Mouse (Mus musculus): Measurements from ENCODE around the gene Mtor. TPM values are rescaled to one million over a fixed set of nuclear protein-coding genes. Genes with fewer than 3 reads are reported as not detected.
A peak's percentile ranks its signal among the peaks of the same experiment; 100 is the strongest.

Mtor gene
- 33.0 and 33.7 TPM in 2 replicates for polyA plus RNA-seq (2014; fragmentation: Nextera tagmentation; extraction: Ambion mirVana)

DNA sequence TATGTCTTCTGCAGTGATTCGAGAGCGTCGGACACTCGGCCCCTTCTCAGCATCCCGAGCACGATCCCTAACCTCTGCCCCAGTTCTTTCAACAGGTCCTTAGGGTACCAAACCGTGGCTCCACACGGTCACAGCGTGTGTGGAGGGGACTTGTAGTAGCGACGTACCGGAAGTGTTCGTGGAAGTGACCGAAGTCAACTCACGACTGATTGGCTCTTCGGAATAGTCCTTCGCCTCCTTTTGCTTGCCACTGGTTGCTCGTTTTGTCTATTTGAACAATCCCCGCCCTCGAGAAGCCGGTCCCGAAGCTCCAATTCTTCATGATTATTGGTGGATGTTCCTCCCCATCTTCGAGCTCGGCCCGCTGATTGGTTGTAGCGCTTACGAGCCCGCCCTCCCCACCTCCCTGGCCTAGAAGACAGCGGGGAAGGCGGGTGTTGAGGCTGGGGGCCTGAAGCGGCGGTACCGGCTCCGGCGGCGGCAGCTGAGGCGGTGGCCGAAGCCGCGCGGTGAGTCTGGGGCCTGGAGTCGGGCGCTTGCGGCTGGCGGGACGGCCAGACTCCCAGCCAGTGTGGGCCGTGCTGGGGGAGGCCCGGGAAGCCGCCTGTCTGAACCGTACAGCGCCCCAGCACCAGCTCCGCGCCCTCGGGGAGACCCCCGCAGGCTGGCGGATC is at the start of gene Mtor:
Gene Mtor (plus strand): TSS at position 433 of the 674 bp plus-strand sequence.
- H3K4me3 ChIP-seq (ENCODE audit: low read depth, low read length) = peak within 1 kb of the TSS; percentile 94
- peak; percentile 97 for ATAC-seq (ENCODE audit: low read depth)
- H3K9ac ChIP-seq (replicated peaks; ENCODE audit: low read depth, low read length) = peak within 1 kb of the TSS; percentile 87
- 0% methylated on average over 54 of the region's 56 CpGs for WGBS
- peak within 1 kb of the TSS; percentile 84 for H3K4me2 ChIP-seq (ENCODE audit: low read depth, low read length)
- peaks cover 12% of the 10 kb centered on the region; the same call in 1 of the 2 replicates for H3K36me3 ChIP-seq (ENCODE audit: control insufficient read depth, insufficient read depth, low read length)
- peaks cover 16% of the 10 kb centered on the region for H3K4me1 ChIP-seq (ENCODE audit: control insufficient read depth, insufficient read depth, low read length)
- no peaks in the 10 kb centered on the region for H3K9me3 ChIP-seq (ENCODE audit: control insufficient read depth, low read length)
- peak within 1 kb of the TSS; percentile 79 for H3K27ac ChIP-seq (ENCODE audit: low read depth, low read length)
- H3K27me3 ChIP-seq (ENCODE audit: control insufficient read depth, insufficient read depth, low read length) = no peaks in the 10 kb centered on the region

- Histone ChIP-seq H3K4me1 (ENCODE audit: control insufficient read depth, insufficient read depth, low read length) (peaks cover 23% of the 10 kb centered on the region), H3K36me3 (ENCODE audit: control insufficient read depth, insufficient read depth, low read length) (no peaks in the 10 kb centered on the region), H3K4me2 (ENCODE audit: low read depth, low read length) (no peak overlapping the region), H3K9me3 (ENCODE audit: control insufficient read depth, low read length) (no peaks in the 10 kb centered on the region), H3K9ac (replicated peaks; ENCODE audit: low read depth, low read length) (no peak overlapping the region), H3K4me3 (ENCODE audit: low read depth, low read length) (no peak overlapping the region), H3K27ac (ENCODE audit: low read depth, low read length) (peak overlapping the region; percentile 66; the same call in 1 of the 2 replicates), H3K27me3 (ENCODE audit: control insufficient read depth, insufficient read depth, low read length) (no peaks in the 10 kb centered on the region)
- ATAC-seq (ENCODE audit: low read depth) = peak; percentile 59; the same call in 1 of the 2 replicates
- WGBS = 16% methylated on average over 9 of the region's 9 CpGs
Observed at GRCm38 (mm10) chr4:148399437-148400094, 48.8 kb upstream of the Mtor start.

GRCm38 (mm10) chr4:148403402-148403801 is 45.0 kb upstream of the Mtor start:
- 3% methylated on average over 12 of the region's 12 CpGs for WGBS
- H3K4me1 ChIP-seq (ENCODE audit: control insufficient read depth, insufficient read depth, low read length) = peaks cover 21% of the 10 kb centered on the region
- ATAC-seq (ENCODE audit: low read depth) = 0 out of 2 replicates have a peak, but pooled peaks have one; percentile 5

DNA sequence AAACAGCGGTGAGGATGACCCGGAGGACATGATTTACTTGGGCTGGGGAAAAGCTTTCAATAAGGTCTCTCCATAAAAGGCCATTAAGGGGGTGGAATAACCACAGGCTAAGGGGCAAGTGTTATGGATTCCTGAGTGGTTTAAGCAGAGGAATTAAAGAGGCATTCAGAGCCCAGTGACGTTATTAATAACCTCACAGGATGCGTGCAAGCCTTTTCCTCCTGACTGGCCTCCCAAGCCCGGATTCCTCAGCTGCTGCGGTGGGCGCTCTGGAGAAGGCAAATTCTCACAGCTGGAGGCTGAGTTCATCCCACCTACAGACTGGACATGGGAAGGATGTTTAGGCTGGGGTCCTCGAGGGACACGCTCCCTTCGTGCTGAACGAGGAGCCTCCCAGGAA is 43.7 kb upstream of the Mtor start:
- Histone ChIP-seq H3K27ac (ENCODE audit: low read depth, low read length) (no peak overlapping the region), H3K27me3 (ENCODE audit: control insufficient read depth, insufficient read depth, low read length) (no peaks in the 10 kb centered on the region), H3K9ac (replicated peaks; ENCODE audit: low read depth, low read length) (no peak overlapping the region), H3K36me3 (ENCODE audit: control insufficient read depth, insufficient read depth, low read length) (no peaks in the 10 kb centered on the region), H3K4me2 (ENCODE audit: low read depth, low read length) (no peak overlapping the region), H3K9me3 (ENCODE audit: control insufficient read depth, low read length) (no peaks in the 10 kb centered on the region), H3K4me3 (ENCODE audit: low read depth, low read length) (no peak overlapping the region), H3K4me1 (ENCODE audit: control insufficient read depth, insufficient read depth, low read length) (peaks cover 12% of the 10 kb centered on the region)
- peak; percentile 21; the same call in 1 of the 2 replicates for ATAC-seq (ENCODE audit: low read depth)
- under 1% methylated on average over 10 of the region's 11 CpGs for WGBS

More at GRCm38 (mm10) chr4:148403402-148403801, 45.0 kb upstream of the Mtor start:
- Histone ChIP-seq H3K4me2 (ENCODE audit: low read depth, low read length) (no peak overlapping the region), H3K27ac (ENCODE audit: low read depth, low read length) (no peak overlapping the region), H3K9ac (replicated peaks; ENCODE audit: low read depth, low read length) (no peak overlapping the region), H3K27me3 (ENCODE audit: control insufficient read depth, insufficient read depth, low read length) (no peaks in the 10 kb centered on the region), H3K4me3 (ENCODE audit: low read depth, low read length) (no peak overlapping the region), H3K36me3 (ENCODE audit: control insufficient read depth, insufficient read depth, low read length) (no peaks in the 10 kb centered on the region), H3K9me3 (ENCODE audit: control insufficient read depth, low read length) (no peaks in the 10 kb centered on the region)

DNA sequence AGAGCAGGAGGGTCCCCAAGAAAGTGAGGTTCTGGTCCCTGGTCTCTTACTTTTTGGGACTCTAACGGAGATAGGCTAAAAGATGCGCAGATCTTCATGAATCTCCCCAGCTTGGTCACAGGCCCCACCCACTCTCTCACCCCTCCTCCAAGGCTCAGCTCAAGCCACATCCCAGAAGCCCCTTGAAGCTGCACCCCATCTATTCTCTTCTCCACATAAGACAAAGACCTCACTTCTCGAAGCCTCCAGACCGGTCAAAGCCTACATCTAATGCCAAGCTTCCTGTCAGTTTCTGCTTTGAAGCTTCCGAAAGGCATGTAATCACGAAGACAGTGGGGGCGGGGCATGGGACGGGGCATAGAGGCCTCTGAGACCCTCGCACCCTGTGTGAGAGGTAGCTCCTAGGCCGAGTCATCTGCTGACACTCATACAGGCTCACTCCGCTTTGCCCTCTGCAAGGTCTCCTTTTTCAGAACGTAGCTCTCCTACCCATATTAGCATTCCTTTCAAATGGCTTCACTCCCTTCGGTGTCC is 43.1 kb upstream of the Mtor start:
- H3K9me3 ChIP-seq (ENCODE audit: control insufficient read depth, low read length) = no peaks in the 10 kb centered on the region
- no peak overlapping the region for H3K4me2 ChIP-seq (ENCODE audit: low read depth, low read length)
- ATAC-seq (ENCODE audit: low read depth) = no peak
- H3K27me3 ChIP-seq (ENCODE audit: control insufficient read depth, insufficient read depth, low read length) = no peaks in the 10 kb centered on the region
- no peak overlapping the region for H3K9ac ChIP-seq (replicated peaks; ENCODE audit: low read depth, low read length)
- 9% methylated on average over 13 of the region's 13 CpGs for WGBS
- peaks cover 10% of the 10 kb centered on the region for H3K4me1 ChIP-seq (ENCODE audit: control insufficient read depth, insufficient read depth, low read length)
- H3K27ac ChIP-seq (ENCODE audit: low read depth, low read length) = no peak overlapping the region
- no peaks in the 10 kb centered on the region for H3K36me3 ChIP-seq (ENCODE audit: control insufficient read depth, insufficient read depth, low read length)
- no peak overlapping the region for H3K4me3 ChIP-seq (ENCODE audit: low read depth, low read length)

- ATAC-seq (ENCODE audit: low read depth) = no peak
- no peak overlapping the region for H3K9ac ChIP-seq (replicated peaks; ENCODE audit: low read depth, low read length)
Observed at GRCm38 (mm10) chr4:148408256-148408975, 40.0 kb upstream of the Mtor start.

GRCm38 (mm10) chr4:148415575-148415974 is 32.8 kb upstream of the Mtor start:
- Histone ChIP-seq H3K27ac (ENCODE audit: low read depth, low read length) (no peak overlapping the region), H3K4me2 (ENCODE audit: low read depth, low read length) (0 out of 2 replicates have a peak overlapping the region, but pooled peaks have one; percentile 3), H3K27me3 (ENCODE audit: control insufficient read depth, insufficient read depth, low read length) (no peaks in the 10 kb centered on the region), H3K9ac (replicated peaks; ENCODE audit: low read depth, low read length) (no peak overlapping the region), H3K4me1 (ENCODE audit: control insufficient read depth, insufficient read depth, low read length) (peaks cover 16% of the 10 kb centered on the region), H3K4me3 (ENCODE audit: low read depth, low read length) (no peak overlapping the region), H3K9me3 (ENCODE audit: control insufficient read depth, low read length) (no peaks in the 10 kb centered on the region), H3K36me3 (ENCODE audit: control insufficient read depth, insufficient read depth, low read length) (no peaks in the 10 kb centered on the region)
- ATAC-seq (ENCODE audit: low read depth) = 0 out of 2 replicates have a peak, but pooled peaks have one; percentile 16
- WGBS = 6% methylated on average over 16 of the region's 16 CpGs

More at GRCm38 (mm10) chr4:148408256-148408975, 40.0 kb upstream of the Mtor start:
- H3K27me3 ChIP-seq (ENCODE audit: control insufficient read depth, insufficient read depth, low read length) = no peaks in the 10 kb centered on the region
- H3K9me3 ChIP-seq (ENCODE audit: control insufficient read depth, low read length) = no peaks in the 10 kb centered on the region
- peaks cover 7% of the 10 kb centered on the region for H3K4me1 ChIP-seq (ENCODE audit: control insufficient read depth, insufficient read depth, low read length)
- no peaks in the 10 kb centered on the region for H3K36me3 ChIP-seq (ENCODE audit: control insufficient read depth, insufficient read depth, low read length)
- no peak overlapping the region for H3K4me2 ChIP-seq (ENCODE audit: low read depth, low read length)
- no peak overlapping the region for H3K27ac ChIP-seq (ENCODE audit: low read depth, low read length)
- 61% methylated on average over 10 of the region's 10 CpGs for WGBS
- no peak overlapping the region for H3K4me3 ChIP-seq (ENCODE audit: low read depth, low read length)

- Histone ChIP-seq H3K9ac (replicated peaks; ENCODE audit: low read depth, low read length) (no peak overlapping the region), H3K4me2 (ENCODE audit: low read depth, low read length) (no peak overlapping the region), H3K9me3 (ENCODE audit: control insufficient read depth, low read length) (no peaks in the 10 kb centered on the region), H3K36me3 (ENCODE audit: control insufficient read depth, insufficient read depth, low read length) (no peaks in the 10 kb centered on the region), H3K4me1 (ENCODE audit: control insufficient read depth, insufficient read depth, low read length) (peaks cover 16% of the 10 kb centered on the region), H3K27ac (ENCODE audit: low read depth, low read length) (peak overlapping the region; percentile 52), H3K4me3 (ENCODE audit: low read depth, low read length) (no peak overlapping the region), H3K27me3 (ENCODE audit: control insufficient read depth, insufficient read depth, low read length) (no peaks in the 10 kb centered on the region)
- peak; percentile 47; the same call in 1 of the 2 replicates for ATAC-seq (ENCODE audit: low read depth)
- 46% methylated on average over 11 of the region's 11 CpGs for WGBS
Observed at GRCm38 (mm10) chr4:148417074-148417526, 31.3 kb upstream of the Mtor start.
